Mouse (Mus musculus) heart, adult 2 months (tissue): ENCODE data around the gene Zyx.

ENCODE experiments used
- CTCF ChIP-seq: fragments of 200-600 bp; IDR thresholded peaks from 2 replicates; pipeline ENCODE4 v1.8.1; 2022; ENCODE audit warnings: antibody characterized with exemption, mild to moderate bottlenecking, moderate library complexity
- EP300 ChIP-seq: fragments of 200-500 bp; IDR thresholded peaks from 2 replicates; pipeline ENCODE4 v1.6.1; 2011; ENCODE audit warnings: low read depth, low read length, control low read depth; ENCODE audit not compliant: insufficient read depth
- POLR2A ChIP-seq: fragments of 200-500 bp; IDR thresholded peaks from 2 replicates; pipeline ENCODE4 v1.6.1; 2011; ENCODE audit warnings: mild to moderate bottlenecking, low read depth, low read length, control low read depth; ENCODE audit not compliant: insufficient read depth

DNA sequence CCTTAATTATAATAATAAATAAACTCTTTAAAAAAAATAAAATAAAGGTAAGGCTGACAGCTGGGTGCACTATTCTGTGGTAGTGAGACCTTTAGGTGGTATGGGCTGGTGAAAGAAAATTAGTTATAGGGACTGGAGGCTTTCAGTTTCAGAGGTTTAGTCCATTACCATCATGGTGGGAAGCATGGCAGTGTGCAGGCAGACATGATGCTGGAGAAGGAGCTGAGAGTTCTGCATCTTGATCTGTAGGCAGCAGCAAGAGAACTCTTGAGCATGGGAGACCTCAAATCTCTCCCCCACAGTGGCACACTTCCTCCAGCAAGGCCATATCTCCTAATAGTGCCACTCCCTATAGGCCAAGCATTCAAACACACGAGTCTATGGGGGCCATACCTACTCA, 7.3 kb upstream of the Zyx start:
- TF ChIP-seq CTCF = no peak
- no peak for TF ChIP-seq POLR2A
- TF ChIP-seq EP300 = no peak
